Mouse (Mus musculus): Measurements from ENCODE around the gene Stx1b. TPM values are rescaled to one million over a fixed set of nuclear protein-coding genes. Genes with fewer than 3 reads are reported as not detected.

Stx1b gene
- polyA plus RNA-seq, 1 experiment from 2014 or later: 1.8 TPM

GRCm38 (mm10) chr7:127812292-127812691 lies 12.1 kb downstream of the Stx1b start:
- H3K4me2 ChIP-seq: no peak overlapping the region
- no peak overlapping the region for H3K9ac ChIP-seq (ENCODE audit: low read depth, low read length)
- no peak overlapping the region for H3K27ac ChIP-seq (ENCODE audit: low read depth, low read length)
- H3K4me1 ChIP-seq (ENCODE audit: control insufficient read depth, insufficient read depth, low read length): no peaks in the 10 kb centered on the region
- no peaks in the 10 kb centered on the region for H3K9me3 ChIP-seq (replicated peaks; ENCODE audit: control insufficient read depth, low read length)
- H3K4me3 ChIP-seq (ENCODE audit: low read depth, low read length): no peak overlapping the region
- ATAC-seq (replicated peaks; ENCODE audit: insufficient number of reproducible peaks, low FRiP score, low TSS enrichment): no peak
- 81% methylated on average over 3 of the region's 3 CpGs for WGBS (ENCODE audit: insufficient replicate concordance)
- H3K27me3 ChIP-seq (ENCODE audit: control insufficient read depth, insufficient read depth, low read length): no peaks in the 10 kb centered on the region
- H3K36me3 ChIP-seq (ENCODE audit: control insufficient read depth, insufficient read depth, low read length): no peaks in the 10 kb centered on the region

- H3K9me3 ChIP-seq (replicated peaks; ENCODE audit: control insufficient read depth, low read length): no peaks in the 10 kb centered on the region
- no peak overlapping the region for H3K4me3 ChIP-seq (ENCODE audit: low read depth, low read length)
- no peaks in the 10 kb centered on the region for H3K4me1 ChIP-seq (ENCODE audit: control insufficient read depth, insufficient read depth, low read length)
- no peak overlapping the region for H3K9ac ChIP-seq (ENCODE audit: low read depth, low read length)
- no peak overlapping the region for H3K27ac ChIP-seq (ENCODE audit: low read depth, low read length)
- 64% methylated on average over 4 of the region's 4 CpGs for whole genome bisulfite sequencing (ENCODE audit: insufficient replicate concordance)
- H3K4me2 ChIP-seq: no peak overlapping the region
- H3K27me3 ChIP-seq (ENCODE audit: control insufficient read depth, insufficient read depth, low read length): no peaks in the 10 kb centered on the region
- no peak for ATAC-seq (replicated peaks; ENCODE audit: insufficient number of reproducible peaks, low FRiP score, low TSS enrichment)
- H3K36me3 ChIP-seq (ENCODE audit: control insufficient read depth, insufficient read depth, low read length): no peaks in the 10 kb centered on the region
Measured at GRCm38 (mm10) chr7:127811240-127811639, 13.1 kb downstream of the Stx1b start.

GRCm38 (mm10) chr7:127810650-127811049 lies 13.7 kb downstream of the Stx1b start:
- Histone ChIP-seq H3K27ac (ENCODE audit: low read depth, low read length) (no peak overlapping the region), H3K9ac (ENCODE audit: low read depth, low read length) (no peak overlapping the region), H3K9me3 (replicated peaks; ENCODE audit: control insufficient read depth, low read length) (no peaks in the 10 kb centered on the region), H3K36me3 (ENCODE audit: control insufficient read depth, insufficient read depth, low read length) (no peaks in the 10 kb centered on the region), H3K4me2 (no peak overlapping the region), H3K27me3 (ENCODE audit: control insufficient read depth, insufficient read depth, low read length) (no peaks in the 10 kb centered on the region), H3K4me1 (ENCODE audit: control insufficient read depth, insufficient read depth, low read length) (no peaks in the 10 kb centered on the region), H3K4me3 (ENCODE audit: low read depth, low read length) (no peak overlapping the region)
- ATAC-seq (replicated peaks; ENCODE audit: insufficient number of reproducible peaks, low FRiP score, low TSS enrichment): no peak
- WGBS (ENCODE audit: insufficient replicate concordance): 63% methylated on average over 10 of the region's 10 CpGs

- H3K27ac ChIP-seq (ENCODE audit: low read depth, low read length): no peak overlapping the region
- no peaks in the 10 kb centered on the region for H3K36me3 ChIP-seq (ENCODE audit: control insufficient read depth, insufficient read depth, low read length)
- H3K4me3 ChIP-seq (ENCODE audit: low read depth, low read length): no peak overlapping the region
- no peaks in the 10 kb centered on the region for H3K9me3 ChIP-seq (replicated peaks; ENCODE audit: control insufficient read depth, low read length)
- no peak overlapping the region for H3K9ac ChIP-seq (ENCODE audit: low read depth, low read length)
- no peaks in the 10 kb centered on the region for H3K4me1 ChIP-seq (ENCODE audit: control insufficient read depth, insufficient read depth, low read length)
- no peak overlapping the region for H3K4me2 ChIP-seq
- WGBS (ENCODE audit: insufficient replicate concordance): 75% methylated on average over 1 of the region's 1 CpGs
- H3K27me3 ChIP-seq (ENCODE audit: control insufficient read depth, insufficient read depth, low read length): no peaks in the 10 kb centered on the region
- ATAC-seq (replicated peaks; ENCODE audit: insufficient number of reproducible peaks, low FRiP score, low TSS enrichment): no peak
Measured at GRCm38 (mm10) chr7:127809846-127810245, 14.5 kb downstream of the Stx1b start.

GRCm38 (mm10) chr7:127808821-127809220 lies 15.5 kb downstream of the Stx1b start:
- no peak for ATAC-seq (replicated peaks; ENCODE audit: insufficient number of reproducible peaks, low FRiP score, low TSS enrichment)
- Histone ChIP-seq H3K4me3 (ENCODE audit: low read depth, low read length) (no peak overlapping the region), H3K36me3 (ENCODE audit: control insufficient read depth, insufficient read depth, low read length) (no peaks in the 10 kb centered on the region), H3K9me3 (replicated peaks; ENCODE audit: control insufficient read depth, low read length) (no peaks in the 10 kb centered on the region), H3K9ac (ENCODE audit: low read depth, low read length) (no peak overlapping the region), H3K4me1 (ENCODE audit: control insufficient read depth, insufficient read depth, low read length) (no peaks in the 10 kb centered on the region), H3K4me2 (no peak overlapping the region), H3K27me3 (ENCODE audit: control insufficient read depth, insufficient read depth, low read length) (no peaks in the 10 kb centered on the region), H3K27ac (ENCODE audit: low read depth, low read length) (no peak overlapping the region)
- WGBS (ENCODE audit: insufficient replicate concordance): 61% methylated on average over 5 of the region's 5 CpGs

GRCm38 (mm10) chr7:127802313-127802712 lies 22.0 kb downstream of the Stx1b start:
- H3K4me2 ChIP-seq: no peak overlapping the region

GRCm38 (mm10) chr7:127801010-127801621 lies 23.2 kb downstream of the Stx1b start:
- H3K9ac ChIP-seq (ENCODE audit: low read depth, low read length): peak overlapping the region; percentile 50
- peak overlapping the region; percentile 61 for H3K4me2 ChIP-seq
- 83% methylated on average over 8 of the region's 8 CpGs for WGBS (ENCODE audit: insufficient replicate concordance)
- peak overlapping the region; percentile 26; the same call in 1 of the 2 replicates for H3K4me3 ChIP-seq (ENCODE audit: low read depth, low read length)
- no peak for ATAC-seq (replicated peaks; ENCODE audit: insufficient number of reproducible peaks, low FRiP score, low TSS enrichment)
- H3K9me3 ChIP-seq (replicated peaks; ENCODE audit: control insufficient read depth, low read length): no peaks in the 10 kb centered on the region
- H3K4me1 ChIP-seq (ENCODE audit: control insufficient read depth, insufficient read depth, low read length): peaks cover 3% of the 10 kb centered on the region; the same call in 1 of the 2 replicates
- peaks cover 26% of the 10 kb centered on the region for H3K36me3 ChIP-seq (ENCODE audit: control insufficient read depth, insufficient read depth, low read length)
- H3K27ac ChIP-seq (ENCODE audit: low read depth, low read length): peak overlapping the region; percentile 51; the same call in 1 of the 2 replicates
- no peaks in the 10 kb centered on the region for H3K27me3 ChIP-seq (ENCODE audit: control insufficient read depth, insufficient read depth, low read length)

More at GRCm38 (mm10) chr7:127802313-127802712, 22.0 kb downstream of the Stx1b start:
- Histone ChIP-seq H3K9ac (ENCODE audit: low read depth, low read length) (no peak overlapping the region), H3K27me3 (ENCODE audit: control insufficient read depth, insufficient read depth, low read length) (no peaks in the 10 kb centered on the region), H3K4me3 (ENCODE audit: low read depth, low read length) (no peak overlapping the region), H3K36me3 (ENCODE audit: control insufficient read depth, insufficient read depth, low read length) (peaks cover 19% of the 10 kb centered on the region), H3K9me3 (replicated peaks; ENCODE audit: control insufficient read depth, low read length) (no peaks in the 10 kb centered on the region), H3K27ac (ENCODE audit: low read depth, low read length) (no peak overlapping the region), H3K4me1 (ENCODE audit: control insufficient read depth, insufficient read depth, low read length) (peaks cover 3% of the 10 kb centered on the region; the same call in 1 of the 2 replicates)
- no peak for ATAC-seq (replicated peaks; ENCODE audit: insufficient number of reproducible peaks, low FRiP score, low TSS enrichment)
- WGBS (ENCODE audit: insufficient replicate concordance): 88% methylated on average over 17 of the region's 17 CpGs

GRCm38 (mm10) chr7:127800435-127801009 lies 23.8 kb downstream of the Stx1b start, which contains the start of gene Hsd3b7:
Gene Hsd3b7 (plus strand): TSS chr7:127800604.
- Histone ChIP-seq H3K9ac (ENCODE audit: low read depth, low read length) (peak within 1 kb of the TSS; percentile 50), H3K4me2 (peak within 1 kb of the TSS; percentile 61)

More at GRCm38 (mm10) chr7:127800435-127801009, 23.8 kb downstream of the Stx1b start, which contains the start of gene Hsd3b7:
- Histone ChIP-seq H3K4me3 (ENCODE audit: low read depth, low read length) (peak within 1 kb of the TSS; percentile 26), H3K36me3 (ENCODE audit: control insufficient read depth, insufficient read depth, low read length) (peaks cover 32% of the 10 kb centered on the region), H3K27me3 (ENCODE audit: control insufficient read depth, insufficient read depth, low read length) (no peaks in the 10 kb centered on the region), H3K4me1 (ENCODE audit: control insufficient read depth, insufficient read depth, low read length) (peaks cover 3% of the 10 kb centered on the region; the same call in 1 of the 2 replicates), H3K27ac (ENCODE audit: low read depth, low read length) (peak within 1 kb of the TSS; percentile 51), H3K9me3 (replicated peaks; ENCODE audit: control insufficient read depth, low read length) (no peaks in the 10 kb centered on the region)
- peak; percentile 67 for ATAC-seq (replicated peaks; ENCODE audit: insufficient number of reproducible peaks, low FRiP score, low TSS enrichment)
- 27% methylated on average over 6 of the region's 6 CpGs for WGBS (ENCODE audit: insufficient replicate concordance)
